Mouse (Mus musculus) right cerebral cortex, postnatal 10 days (tissue): ENCODE measurements at regions not wholly inside any gene's neighbourhood (a gene's known extent, or its start where the extent isn't known, plus 50 kb on each side); places are given as distances from the start of the nearest gene placed in this dataset.
A peak's percentile ranks its signal among the peaks of the same experiment; 100 is the strongest.
"Not testable (repeated sequence)": the region's sequence is repeated elsewhere in the genome, so short reads cannot be mapped to it uniquely, and the experiment has no call there.

Experiments used
- DNase-seq, 2 experiments: peaks; one replicate each; pipeline ENCODE4 v3.0.0; 2021; ENCODE audit warnings: low spot score in 2 of 2

GRCm38 (mm10) chr16:8246445-8246844 is 178.5 kb downstream of the Tmem114 start:
- DNase-seq: no peak

GRCm38 (mm10) chr16:8245612-8246011 is 179.3 kb downstream of the Tmem114 start:
- DNase-seq: no peak

- DNase-seq: no peak
These were observed 190.6 kb downstream of the Tmem114 start for GRCm38 (mm10) chr16:8234351-8234750.

- DNase-seq: no peak
These were observed 192.9 kb downstream of the Tmem114 start for GRCm38 (mm10) chr16:8232079-8232478.

GRCm38 (mm10) chr16:8223625-8224300 is 201.2 kb downstream of the Tmem114 start:
- DNase-seq: no peak

- DNase-seq: peak; percentile 34 to 36
These were observed 216.4 kb downstream of the Tmem114 start for GRCm38 (mm10) chr16:8208251-8209181.

- no peak for DNase-seq
These were observed 219.9 kb downstream of the Tmem114 start for GRCm38 (mm10) chr16:8205014-8205413.

- no peak for DNase-seq
These were observed 223.6 kb downstream of the Tmem114 start for GRCm38 (mm10) chr16:8201306-8201705.

- no peak for DNase-seq
These were observed 226.0 kb downstream of the Tmem114 start for GRCm38 (mm10) chr16:8198771-8199562.

GRCm38 (mm10) chr16:8189472-8190240 is 235.3 kb downstream of the Tmem114 start:
- DNase-seq: no peak

GRCm38 (mm10) chr16:8189071-8189470 is 235.9 kb downstream of the Tmem114 start:
- DNase-seq: no peak

- no peak for DNase-seq
These were observed 236.4 kb downstream of the Tmem114 start for GRCm38 (mm10) chr16:8188505-8188904.

- no peak for DNase-seq
These were observed 240.2 kb downstream of the Tmem114 start for GRCm38 (mm10) chr16:8184781-8185180.

- peak in 1 of 2 experiments; percentile 33 for DNase-seq
These were observed 246.0 kb downstream of the Tmem114 start for GRCm38 (mm10) chr16:8178946-8179345.

GRCm38 (mm10) chr16:8177226-8177625 is 247.7 kb downstream of the Tmem114 start:
- not testable (repeated sequence) for DNase-seq

GRCm38 (mm10) chr16:8176126-8176525 is 248.8 kb downstream of the Tmem114 start:
- no peak for DNase-seq
